Comparison of ENCODE assay signal across 14 mouse cellular contexts in genomic region chr9:58107494-58107893, GRCm38 (mm10). TPM values are rescaled to one million over a fixed set of nuclear protein-coding genes. Genes with fewer than 3 reads are reported as not detected.
DNase-seq lines count a peak whose midpoint lies in the region; ATAC-seq and TF ChIP-seq lines count a peak whose summit lies in the region.
"Had no signal": no experiment of that assay in that cellular context is flagged by ENCODE, and none has a peak within 500 bp of the region (broad histone marks: within the 10 kb centered on the region; RNA-seq: fewer than 3 reads in every experiment).

No protein-coding gene starts in this region.

- DNase-seq in cerebellum, postnatal 10 days, result peak; percentile 67 to 77
- no peak for DNase-seq in cerebellum, postnatal 25 days
- peak; percentile 56 for DNase-seq in lung, embryonic 14.5 days
- DNase-seq in lung, postnatal 10 days, result no peak
- no peak for DNase-seq in forebrain, postnatal 0 days
- DNase-seq in adipocyte (ENCODE audit: low spot score), result no peak
- DNase-seq: adrenal gland, postnatal 25 days; gastrocnemius, postnatal 25 days; kidney, adult 11 months had no signal

- peaks cover 3% of the 10 kb centered on the region for H3K4me1 ChIP-seq in lung, embryonic 14.5 days (ENCODE audit: insufficient read depth)
- peaks cover 26% of the 10 kb centered on the region for H3K4me1 ChIP-seq in forebrain, postnatal 0 days (ENCODE audit: insufficient read depth)
- H3K4me1 ChIP-seq in midbrain, embryonic 13.5 days (replicated peaks), result peaks cover 69% of the 10 kb centered on the region
- peaks cover 5% of the 10 kb centered on the region for H3K4me1 ChIP-seq in heart, embryonic 11.5 days (ENCODE audit: control insufficient read depth, insufficient read depth, low read length)
- H3K4me1 ChIP-seq: heart, embryonic 15.5 days had no signal

- no peak for ATAC-seq in lung, embryonic 14.5 days (ENCODE audit: insufficient read depth)
- ATAC-seq in forebrain, postnatal 0 days, result no peak
- no peak for ATAC-seq in midbrain, embryonic 13.5 days
- no peak for ATAC-seq in heart, embryonic 11.5 days (replicated peaks; ENCODE audit: insufficient number of reproducible peaks, low FRiP score, low TSS enrichment)

- no peaks in the 10 kb centered on the region for H3K36me3 ChIP-seq in lung, embryonic 14.5 days (ENCODE audit: insufficient read depth)
- no peaks in the 10 kb centered on the region for H3K36me3 ChIP-seq in forebrain, postnatal 0 days (ENCODE audit: insufficient read depth)
- no peaks in the 10 kb centered on the region for H3K36me3 ChIP-seq in midbrain, embryonic 13.5 days
- H3K36me3 ChIP-seq in heart, embryonic 11.5 days (ENCODE audit: control insufficient read depth, insufficient read depth, low read length), result no peaks in the 10 kb centered on the region
- H3K36me3 ChIP-seq: heart, embryonic 15.5 days had no signal

- H3K9ac ChIP-seq in lung, embryonic 14.5 days, result no peak overlapping the region
- H3K9ac ChIP-seq in forebrain, postnatal 0 days, result no peak overlapping the region
- no peak overlapping the region for H3K9ac ChIP-seq in midbrain, embryonic 13.5 days (replicated peaks)
- H3K9ac ChIP-seq in heart, embryonic 11.5 days (ENCODE audit: low read depth, low read length), result no peak overlapping the region
- H3K9ac ChIP-seq: heart, embryonic 15.5 days had no signal

- no peak overlapping the region for H3K4me2 ChIP-seq in lung, embryonic 14.5 days
- no peak overlapping the region for H3K4me2 ChIP-seq in forebrain, postnatal 0 days (ENCODE audit: low read depth)
- H3K4me2 ChIP-seq in midbrain, embryonic 13.5 days (replicated peaks), result no peak overlapping the region
- no peak overlapping the region for H3K4me2 ChIP-seq in heart, embryonic 11.5 days
- H3K4me2 ChIP-seq: heart, embryonic 15.5 days had no signal

- no peaks in the 10 kb centered on the region for H3K9me3 ChIP-seq in lung, embryonic 14.5 days (ENCODE audit: low read depth, low read length)
- no peaks in the 10 kb centered on the region for H3K9me3 ChIP-seq in forebrain, postnatal 0 days (ENCODE audit: low read length)
- H3K9me3 ChIP-seq in midbrain, embryonic 13.5 days, result no peaks in the 10 kb centered on the region
- H3K9me3 ChIP-seq in heart, embryonic 11.5 days (replicated peaks; ENCODE audit: control insufficient read depth, low read length), result no peaks in the 10 kb centered on the region
- H3K9me3 ChIP-seq: heart, embryonic 15.5 days had no signal

- no peak overlapping the region for H3K4me3 ChIP-seq in lung, embryonic 14.5 days (ENCODE audit: low read depth, low read length)
- no peak overlapping the region for H3K4me3 ChIP-seq in forebrain, postnatal 0 days (ENCODE audit: low read depth, low read length)
- H3K4me3 ChIP-seq in midbrain, embryonic 13.5 days (replicated peaks), result no peak overlapping the region
- no peak overlapping the region for H3K4me3 ChIP-seq in heart, embryonic 11.5 days (ENCODE audit: low read depth, low read length)
- H3K4me3 ChIP-seq: heart, embryonic 15.5 days had no signal

- TF ChIP-seq CTCF in lung, embryonic 14.5 days (IDR thresholded peaks at IDR 0.05; ENCODE audit: low read depth), result no peak
- no peak for TF ChIP-seq CTCF in forebrain, postnatal 0 days (IDR thresholded peaks at IDR 0.05; ENCODE audit: low read depth)

- no peaks in the 10 kb centered on the region for H3K27me3 ChIP-seq in lung, embryonic 14.5 days (ENCODE audit: insufficient read depth, low read length)
- no peaks in the 10 kb centered on the region for H3K27me3 ChIP-seq in forebrain, postnatal 0 days (ENCODE audit: insufficient read depth, low read length)
- 0 out of 2 replicates have a peak, but pooled peaks cover 14% of the 10 kb centered on the region for H3K27me3 ChIP-seq in midbrain, embryonic 13.5 days
- H3K27me3 ChIP-seq in heart, embryonic 11.5 days (ENCODE audit: control insufficient read depth, insufficient read depth, low read length), result peaks cover 9% of the 10 kb centered on the region; the same call in 1 of the 2 replicates

- 39% methylated on average over 5 of the region's 5 CpGs for WGBS in lung, embryonic 14.5 days
- 48% methylated on average over 5 of the region's 5 CpGs for WGBS in forebrain, postnatal 0 days
- WGBS in midbrain, embryonic 13.5 days, result 30% methylated on average over 5 of the region's 5 CpGs
- WGBS in heart, embryonic 11.5 days (ENCODE audit: insufficient replicate concordance), result 57% methylated on average over 5 of the region's 5 CpGs

- no peak overlapping the region for H3K27ac ChIP-seq in lung, embryonic 14.5 days (ENCODE audit: low read depth)
- 0 out of 2 replicates have a peak overlapping the region, but pooled peaks have one; percentile 15 for H3K27ac ChIP-seq in forebrain, postnatal 0 days (ENCODE audit: low read depth, low read length)
- peak overlapping the region; percentile 57 for H3K27ac ChIP-seq in midbrain, embryonic 13.5 days
- H3K27ac ChIP-seq in heart, embryonic 11.5 days (ENCODE audit: low read depth, low read length), result no peak overlapping the region
- H3K27ac ChIP-seq: heart, embryonic 15.5 days had no signal

RNA-seq across cellular contexts. Expression of gene Ccdc33, which starts 11.1 kb away (rescaled TPM):
- not detected in 2 replicates for polyA plus RNA-seq in lung, embryonic 14.5 days (2014; fragmentation: Nextera tagmentation; extraction: Ambion mirVana)
- 0.38 and 3.0 TPM in 2 replicates for total RNA-seq in forebrain, postnatal 0 days (2014; rRNA removed)
- 1.1 and 1.5 TPM in 2 replicates for polyA plus RNA-seq in forebrain, postnatal 0 days (2015; fragmentation: Nextera tagmentation; extraction: Ambion mirVana)
- polyA plus RNA-seq in midbrain, embryonic 13.5 days (2015; fragmentation: Nextera tagmentation; extraction: Ambion mirVana), result 0.73 and 0.80 TPM in 2 replicates
- polyA plus RNA-seq in heart, embryonic 11.5 days (2014; fragmentation: Nextera tagmentation; extraction: Ambion mirVana), result 0.37 TPM in 1 of 2 replicates, not detected in the other
- total RNA-seq: gastrocnemius, postnatal 25 days; megakaryocyte progenitor cell, adult 5-6 weeks had no signal
- polyA plus RNA-seq: heart, embryonic 15.5 days; liver, embryonic 16.5 days had no signal

RNA-seq across cellular contexts. Expression of gene Stra6, which starts 43.9 kb away (rescaled TPM):
- polyA plus RNA-seq in lung, embryonic 14.5 days (2014; fragmentation: Nextera tagmentation; extraction: Ambion mirVana), result 3.4 and 4.0 TPM in 2 replicates
- total RNA-seq in forebrain, postnatal 0 days (2014; rRNA removed), result 13.9 and 16.2 TPM in 2 replicates
- polyA plus RNA-seq in forebrain, postnatal 0 days (2015; fragmentation: Nextera tagmentation; extraction: Ambion mirVana), result 9.6 and 11.0 TPM in 2 replicates
- 8.1 and 9.9 TPM in 2 replicates for polyA plus RNA-seq in midbrain, embryonic 13.5 days (2015; fragmentation: Nextera tagmentation; extraction: Ambion mirVana)
- polyA plus RNA-seq in heart, embryonic 11.5 days (2014; fragmentation: Nextera tagmentation; extraction: Ambion mirVana), result 3.4 and 4.0 TPM in 2 replicates
- total RNA-seq: megakaryocyte progenitor cell, adult 5-6 weeks had no signal
- polyA plus RNA-seq: liver, embryonic 16.5 days had no signal

Comparison
In these comparisons a context has a peak if more than half of its experiments do, and no peak if none do; other contexts are left out.
1. DNase-seq: peak in cerebellum, postnatal 10 days (2 of 2) and lung, embryonic 14.5 days (single experiment); none in cerebellum, postnatal 25 days (0 of 2), lung, postnatal 10 days (single experiment), forebrain, postnatal 0 days (single experiment) and adipocyte (single experiment).
2. H3K27ac ChIP-seq: peak in forebrain, postnatal 0 days (single experiment) and midbrain, embryonic 13.5 days (single experiment); none in lung, embryonic 14.5 days (single experiment) and heart, embryonic 11.5 days (single experiment).